Mouse (Mus musculus) natural killer cell, adult 2 months (primary cell): ENCODE results near the gene Inhbe.

Experiments
- DNase-seq, 2 experiments: peaks; one replicate each; pipeline ENCODE4 v3.0.0; 2022; ENCODE audit warnings: low spot score in 2 of 2

The Inhbe gene

GRCm38 (mm10) chr10:127346173-127346572, 8.0 kb downstream of the Inhbe start:
- DNase-seq, result no peak

GRCm38 (mm10) chr10:127343029-127343428, 11.2 kb downstream of the Inhbe start:
- no peak for DNase-seq

- peak; percentile 70 to 76 for DNase-seq
Measured at GRCm38 (mm10) chr10:127341891-127342639, 12.1 kb downstream of the Inhbe start, which contains the start of gene Gli1. TSS of gene Gli1 (minus strand) at chr10:127341974.

- DNase-seq, result no peak
Measured at GRCm38 (mm10) chr10:127341360-127341690, 12.9 kb downstream of the Inhbe start.

- no peak for DNase-seq
Measured at GRCm38 (mm10) chr10:127340577-127341359, 13.4 kb downstream of the Inhbe start.

GRCm38 (mm10) chr10:127339683-127340576, 14.3 kb downstream of the Inhbe start:
- DNase-seq, result no peak

- peak; percentile 85 to 87 for DNase-seq
Measured at GRCm38 (mm10) chr10:127338930-127339682, 15.1 kb downstream of the Inhbe start.

- no peak for DNase-seq
Measured at GRCm38 (mm10) chr10:127337536-127338099, 16.6 kb downstream of the Inhbe start.

GRCm38 (mm10) chr10:127336952-127337351, 17.3 kb downstream of the Inhbe start:
- DNase-seq, result no peak

- DNase-seq, result no peak
Measured at GRCm38 (mm10) chr10:127335271-127335670, 18.9 kb downstream of the Inhbe start.

- no peak for DNase-seq
Measured at GRCm38 (mm10) chr10:127333152-127333551, 21.1 kb downstream of the Inhbe start.

- DNase-seq, result no peak
Measured at GRCm38 (mm10) chr10:127332211-127332874, 21.9 kb downstream of the Inhbe start.

- DNase-seq, result no peak
Measured at GRCm38 (mm10) chr10:127330212-127330611, 24.0 kb downstream of the Inhbe start.

- DNase-seq, result no peak
Measured at GRCm38 (mm10) chr10:127327461-127328145, 26.6 kb downstream of the Inhbe start.

GRCm38 (mm10) chr10:127326828-127327227, 27.4 kb downstream of the Inhbe start:
- DNase-seq, result no peak

GRCm38 (mm10) chr10:127326017-127326801, 28.0 kb downstream of the Inhbe start:
- DNase-seq, result peak; percentile 60 to 73

GRCm38 (mm10) chr10:127325454-127326016, 28.7 kb downstream of the Inhbe start:
- no peak for DNase-seq

GRCm38 (mm10) chr10:127324495-127324894, 29.7 kb downstream of the Inhbe start:
- peak; percentile 75 to 87 for DNase-seq
